Mouse (Mus musculus): ENCODE results near the gene Adh6b. TPM values are rescaled to one million over a fixed set of nuclear protein-coding genes. Genes with fewer than 3 reads are reported as not detected.
"Not testable (repeated sequence)": the region's sequence is repeated elsewhere in the genome, so short reads cannot be mapped to it uniquely, and the experiment has no call there.

The Adh6b gene
- polyA plus RNA-seq, 1 experiment from 2014 or later, result 2.3 TPM

GRCm38 (mm10) chr3:138366181-138366580 is 24.6 kb downstream of the Adh6b start:
- Histone ChIP-seq H3K4me1 (no peaks in the 10 kb centered on the region), H3K4me2 (no peak overlapping the region), H3K27me3 (no peaks in the 10 kb centered on the region)

GRCm38 (mm10) chr3:138369546-138369945 is 28.0 kb downstream of the Adh6b start:
- no peaks in the 10 kb centered on the region for H3K27me3 ChIP-seq
- no peaks in the 10 kb centered on the region for H3K36me3 ChIP-seq
- H3K4me2 ChIP-seq, result no peak overlapping the region
- ATAC-seq (ENCODE audit: insufficient number of reproducible peaks, low FRiP score, low TSS enrichment, low read depth), result no peak
- no peaks in the 10 kb centered on the region for H3K4me1 ChIP-seq
- H3K4me3 ChIP-seq, result no peak overlapping the region
- H3K9ac ChIP-seq, result no peak overlapping the region
- no peaks in the 10 kb centered on the region for H3K9me3 ChIP-seq
- 67% methylated on average over 1 of the region's 1 CpGs for WGBS
- H3K27ac ChIP-seq, result no peak overlapping the region

More at GRCm38 (mm10) chr3:138366181-138366580, 24.6 kb downstream of the Adh6b start:
- Histone ChIP-seq H3K27ac (no peak overlapping the region), H3K9me3 (no peaks in the 10 kb centered on the region), H3K4me3 (no peak overlapping the region), H3K36me3 (no peaks in the 10 kb centered on the region), H3K9ac (no peak overlapping the region)
- ATAC-seq (ENCODE audit: insufficient number of reproducible peaks, low FRiP score, low TSS enrichment, low read depth), result no peak
- 87% methylated on average over 2 of the region's 2 CpGs for WGBS

GRCm38 (mm10) chr3:138370289-138370688 is 28.7 kb downstream of the Adh6b start:
- H3K4me2 ChIP-seq; H3K27me3 ChIP-seq; H3K4me3 ChIP-seq; H3K9me3 ChIP-seq; H3K4me1 ChIP-seq; H3K27ac ChIP-seq; H3K9ac ChIP-seq; H3K36me3 ChIP-seq; ATAC-seq (ENCODE audit: insufficient number of reproducible peaks, low FRiP score, low TSS enrichment, low read depth): not testable (repeated sequence)
- WGBS, result 72% methylated on average over 4 of the region's 4 CpGs

- Histone ChIP-seq H3K27ac (no peak overlapping the region), H3K9ac (no peak overlapping the region), H3K4me1 (no peaks in the 10 kb centered on the region), H3K36me3 (no peaks in the 10 kb centered on the region), H3K4me2 (no peak overlapping the region), H3K4me3 (no peak overlapping the region), H3K27me3 (no peaks in the 10 kb centered on the region), H3K9me3 (no peaks in the 10 kb centered on the region)
- no peak for ATAC-seq (ENCODE audit: insufficient number of reproducible peaks, low FRiP score, low TSS enrichment, low read depth)
- WGBS, result 83% methylated on average over 4 of the region's 4 CpGs
Observed at GRCm38 (mm10) chr3:138373920-138374319, 32.3 kb downstream of the Adh6b start.

DNA sequence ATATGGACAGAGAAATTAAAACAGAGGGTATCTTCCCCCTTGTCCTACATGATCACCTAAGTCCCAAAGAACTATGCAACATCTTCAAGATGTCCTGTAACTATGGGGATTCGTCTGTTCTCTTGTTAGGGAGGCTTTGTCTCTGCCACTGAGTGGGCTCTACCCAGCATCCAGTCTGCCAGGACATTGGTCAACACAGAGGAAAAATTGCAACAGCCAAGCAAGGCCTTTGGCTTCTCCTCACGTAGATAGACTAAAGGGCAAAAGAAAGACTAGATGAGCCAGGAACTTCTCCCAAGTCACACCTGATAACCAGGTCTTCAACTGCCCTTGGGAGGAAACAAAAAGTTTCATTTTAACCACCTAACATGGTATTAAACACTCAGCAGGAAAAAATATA is 33.6 kb downstream of the Adh6b start:
- Histone ChIP-seq H3K9me3 (no peaks in the 10 kb centered on the region), H3K36me3 (no peaks in the 10 kb centered on the region), H3K4me3 (no peak overlapping the region), H3K4me1 (no peaks in the 10 kb centered on the region), H3K27ac (no peak overlapping the region), H3K4me2 (no peak overlapping the region), H3K9ac (no peak overlapping the region), H3K27me3 (no peaks in the 10 kb centered on the region)
- WGBS, result 83% methylated on average over 2 of the region's 2 CpGs
- ATAC-seq (ENCODE audit: insufficient number of reproducible peaks, low FRiP score, low TSS enrichment, low read depth), result no peak

GRCm38 (mm10) chr3:138381133-138381532 is 39.6 kb downstream of the Adh6b start:
- H3K4me2 ChIP-seq, result no peak overlapping the region
- no peak for ATAC-seq (ENCODE audit: insufficient number of reproducible peaks, low FRiP score, low TSS enrichment, low read depth)
- H3K9ac ChIP-seq, result no peak overlapping the region
- 19% methylated on average over 3 of the region's 3 CpGs for WGBS
- H3K4me3 ChIP-seq, result no peak overlapping the region
- H3K27me3 ChIP-seq, result no peaks in the 10 kb centered on the region
- no peaks in the 10 kb centered on the region for H3K9me3 ChIP-seq
- H3K4me1 ChIP-seq, result no peaks in the 10 kb centered on the region
- H3K27ac ChIP-seq, result no peak overlapping the region
- no peaks in the 10 kb centered on the region for H3K36me3 ChIP-seq

DNA sequence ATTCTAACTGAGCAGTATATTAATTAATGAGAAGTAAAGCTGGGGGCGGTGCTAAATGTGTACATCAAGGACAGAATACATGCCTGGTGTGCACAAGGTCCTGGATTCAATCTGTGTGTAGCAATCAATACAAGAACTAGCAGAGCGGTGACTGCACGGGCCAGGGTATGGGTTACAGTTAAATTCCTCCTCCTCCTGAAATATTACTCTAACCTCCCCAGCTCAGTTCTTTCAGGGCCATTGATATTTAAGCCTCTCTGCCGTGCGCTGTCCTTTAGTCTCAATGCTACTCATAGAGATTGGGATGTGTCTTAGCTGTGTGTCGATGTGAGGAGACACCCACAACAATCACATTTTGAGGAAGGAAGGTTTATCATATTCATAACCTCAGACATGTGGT is 45.6 kb downstream of the Adh6b start:
- Histone ChIP-seq H3K9me3 (no peaks in the 10 kb centered on the region), H3K4me1 (no peaks in the 10 kb centered on the region), H3K27me3 (no peaks in the 10 kb centered on the region), H3K4me2 (no peak overlapping the region), H3K36me3 (no peaks in the 10 kb centered on the region), H3K4me3 (no peak overlapping the region), H3K9ac (no peak overlapping the region), H3K27ac (no peak overlapping the region)
- WGBS, result 87% methylated on average over 6 of the region's 6 CpGs
- ATAC-seq (ENCODE audit: insufficient number of reproducible peaks, low FRiP score, low TSS enrichment, low read depth), result no peak

- 78% methylated on average over 3 of the region's 3 CpGs for WGBS
- no peak overlapping the region for H3K4me2 ChIP-seq
- no peak for ATAC-seq (ENCODE audit: insufficient number of reproducible peaks, low FRiP score, low TSS enrichment, low read depth)
Observed at GRCm38 (mm10) chr3:138404872-138405271, 63.3 kb downstream of the Adh6b start.

GRCm38 (mm10) chr3:138405341-138405740 is 63.8 kb downstream of the Adh6b start:
- ATAC-seq (ENCODE audit: insufficient number of reproducible peaks, low FRiP score, low TSS enrichment, low read depth), result no peak
- Histone ChIP-seq H3K27ac (no peak overlapping the region), H3K36me3 (no peaks in the 10 kb centered on the region), H3K9me3 (no peaks in the 10 kb centered on the region), H3K9ac (no peak overlapping the region), H3K27me3 (no peaks in the 10 kb centered on the region), H3K4me2 (no peak overlapping the region), H3K4me3 (no peak overlapping the region), H3K4me1 (no peaks in the 10 kb centered on the region)
- 40% methylated on average over 3 of the region's 3 CpGs for WGBS

More at GRCm38 (mm10) chr3:138404872-138405271, 63.3 kb downstream of the Adh6b start:
- Histone ChIP-seq H3K27ac (no peak overlapping the region), H3K4me3 (no peak overlapping the region), H3K9ac (no peak overlapping the region), H3K27me3 (no peaks in the 10 kb centered on the region), H3K9me3 (no peaks in the 10 kb centered on the region), H3K36me3 (no peaks in the 10 kb centered on the region), H3K4me1 (no peaks in the 10 kb centered on the region)

DNA sequence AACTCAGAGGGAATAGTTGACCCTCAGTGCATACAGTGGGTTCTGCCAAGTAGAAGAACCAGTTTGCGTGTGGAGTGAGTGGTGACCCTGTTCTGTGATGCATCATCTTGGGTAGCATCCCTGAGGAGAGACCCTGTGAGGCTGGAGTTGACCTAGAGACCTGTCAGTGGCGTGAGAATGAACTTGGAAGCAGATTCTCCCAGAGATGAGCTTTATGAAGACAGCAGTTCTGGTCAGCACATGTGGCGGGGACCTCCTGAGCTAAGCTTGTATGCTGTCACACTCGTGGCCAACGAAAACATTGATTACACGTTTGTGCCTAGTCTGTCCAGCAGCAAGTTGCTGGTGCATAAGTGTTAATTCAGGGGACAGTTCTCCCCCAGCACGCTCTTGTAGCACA is 64.3 kb downstream of the Adh6b start:
- H3K4me3 ChIP-seq, result no peak overlapping the region
- no peak overlapping the region for H3K4me2 ChIP-seq
- no peak overlapping the region for H3K27ac ChIP-seq
- no peaks in the 10 kb centered on the region for H3K36me3 ChIP-seq
- H3K4me1 ChIP-seq, result no peaks in the 10 kb centered on the region
- no peaks in the 10 kb centered on the region for H3K27me3 ChIP-seq
- no peak overlapping the region for H3K9ac ChIP-seq
- H3K9me3 ChIP-seq, result no peaks in the 10 kb centered on the region
- WGBS, result 84% methylated on average over 7 of the region's 7 CpGs
- ATAC-seq (ENCODE audit: insufficient number of reproducible peaks, low FRiP score, low TSS enrichment, low read depth), result no peak

DNA sequence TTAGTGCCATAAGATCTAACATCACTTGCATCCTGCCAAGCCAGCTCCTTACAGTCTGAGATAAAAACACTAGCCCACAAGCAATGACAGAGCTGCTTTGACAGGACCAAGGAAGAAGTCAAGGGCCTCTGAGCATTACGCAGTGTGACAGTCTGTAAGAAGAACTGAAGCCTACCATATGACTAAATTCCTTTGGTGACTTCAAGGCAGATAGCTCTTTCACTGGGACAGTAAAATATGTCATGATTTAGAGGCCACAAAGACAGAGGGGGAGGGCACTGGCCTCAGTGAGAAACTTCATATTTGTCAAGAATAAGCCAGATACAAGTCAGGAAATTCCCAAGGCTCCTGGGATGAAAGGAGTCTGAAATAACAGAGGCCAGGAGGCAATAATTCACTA is 66.3 kb downstream of the Adh6b start:
- Histone ChIP-seq H3K4me3 (no peak overlapping the region), H3K36me3 (no peaks in the 10 kb centered on the region), H3K4me2 (no peak overlapping the region), H3K4me1 (no peaks in the 10 kb centered on the region), H3K27me3 (no peaks in the 10 kb centered on the region), H3K9me3 (no peaks in the 10 kb centered on the region), H3K27ac (no peak overlapping the region), H3K9ac (no peak overlapping the region)
- ATAC-seq (ENCODE audit: insufficient number of reproducible peaks, low FRiP score, low TSS enrichment, low read depth), result no peak
- 88% methylated on average over 1 of the region's 1 CpGs for WGBS
